Mouse (Mus musculus) intestine, embryonic 16.5 days (tissue): Measurements from ENCODE around the gene Tpgs1. TPM values are rescaled to one million over a fixed set of nuclear protein-coding genes. Genes with fewer than 3 reads are reported as not detected.

Experiments
- ATAC-seq: fragments of 200-750 bp; cut with Nextera tagmentation; 2 replicates; pipeline ENCODE4 v1.8.0; 2017; ENCODE audit warnings: moderate TSS enrichment, moderate library complexity
- H3K27ac ChIP-seq: fragments of 300-500 bp; sonication (generic); 2 replicates; pipeline ENCODE4 v1.5.1; 2014; ENCODE audit warnings: mild to moderate bottlenecking, low read length
- H3K27me3 ChIP-seq: fragments of 300-500 bp; sonication (generic); replicated peaks from 2 replicates; pipeline ENCODE4 v1.6.1; 2014; ENCODE audit warnings: low read length, control low read depth, mixed read lengths; ENCODE audit not compliant: control insufficient read depth, insufficient read depth
- H3K36me3 ChIP-seq: fragments of 300-500 bp; sonication (generic); 2 replicates; pipeline ENCODE4 v1.6.1; 2014; ENCODE audit warnings: low read length, control low read depth; ENCODE audit not compliant: control insufficient read depth, insufficient read depth
- H3K4me1 ChIP-seq: fragments of 300-500 bp; sonication (generic); 2 replicates; pipeline ENCODE4 v1.6.1; 2014; ENCODE audit warnings: low read length, control low read depth, mixed read lengths; ENCODE audit not compliant: control insufficient read depth, insufficient read depth
- H3K4me2 ChIP-seq: fragments of 300-500 bp; sonication (generic); 2 replicates; pipeline ENCODE4 v1.6.1; 2014; ENCODE audit warnings: low read depth, low read length, control low read depth
- H3K4me3 ChIP-seq: fragments of 300-500 bp; sonication (generic); 2 replicates; pipeline ENCODE4 v1.5.1; 2014; ENCODE audit warnings: mild to moderate bottlenecking, low read length
- H3K9ac ChIP-seq: fragments of 300-500 bp; sonication (generic); 2 replicates; pipeline ENCODE4 v1.6.1; 2014; ENCODE audit warnings: low read depth, low read length
- H3K9me3 ChIP-seq: fragments of 300-500 bp; sonication (generic); 2 replicates; pipeline ENCODE4 v1.6.1; 2016; ENCODE audit warnings: low read length, control low read depth; ENCODE audit not compliant: control insufficient read depth
- WGBS: fragments of 180-500 bp; shearing (Covaris S2); extraction: QIAGEN DNeasy Blood & Tissue Kit; methylation state at CpG from one replicate; pipeline ENCODE4 v1.1.7; 2014; 5-methylcytosine and 5-hydroxymethylcytosine counted together
- polyA plus RNA-seq: library from polyadenylated mRNA; unstranded; fragments of >200 nt; fragmentation: Nextera tagmentation; extraction: Ambion mirVana; gene quantifications from 2 replicates; pipeline ENCODE4 v1.2.1, GENCODE M21; 2015

The Tpgs1 gene
- polyA plus RNA-seq, 1 experiment from 2014 or later, result 64.4 TPM

GRCm38 (mm10) chr10:79661861-79662260, 7.3 kb upstream of the Tpgs1 start:
- Histone ChIP-seq H3K4me2 (no peak overlapping the region), H3K4me3 (no peak overlapping the region), H3K4me1 (no peaks in the 10 kb centered on the region), H3K27ac (no peak overlapping the region), H3K9ac (no peak overlapping the region; the same call in 1 of the 2 replicates), H3K9me3 (no peaks in the 10 kb centered on the region), H3K36me3 (no peaks in the 10 kb centered on the region), H3K27me3 (no peaks in the 10 kb centered on the region)
- ATAC-seq, result 0 out of 2 replicates have a peak, but pooled peaks have one; percentile 11
- WGBS, result 52% methylated on average over 3 of the region's 3 CpGs

- 0 out of 2 replicates have a peak within 1 kb of the TSS, but pooled peaks have one; percentile 2 for H3K4me3 ChIP-seq
- no peaks in the 10 kb centered on the region for H3K9me3 ChIP-seq
- no peak within 1 kb of the TSS for H3K27ac ChIP-seq
- H3K36me3 ChIP-seq, result no peaks in the 10 kb centered on the region
- 8% methylated on average over 13 of the region's 13 CpGs for WGBS
- no peak within 1 kb of the TSS for H3K9ac ChIP-seq
- 0 out of 2 replicates have a peak, but pooled peaks have one; percentile 7 for ATAC-seq
- H3K4me2 ChIP-seq, result no peak within 1 kb of the TSS
- no peaks in the 10 kb centered on the region for H3K4me1 ChIP-seq
- no peaks in the 10 kb centered on the region for H3K27me3 ChIP-seq
These were observed 5.0 kb upstream of the Tpgs1 start, which contains the start of gene Madcam1 for GRCm38 (mm10) chr10:79664131-79664665. Gene Madcam1 (plus strand): TSS chr10:79664559.

GRCm38 (mm10) chr10:79665051-79665450, 4.1 kb upstream of the Tpgs1 start:
- no peaks in the 10 kb centered on the region for H3K9me3 ChIP-seq
- H3K36me3 ChIP-seq, result no peaks in the 10 kb centered on the region
- H3K9ac ChIP-seq, result no peak overlapping the region
- no peak overlapping the region for H3K4me2 ChIP-seq
- no peak overlapping the region for H3K27ac ChIP-seq
- no peaks in the 10 kb centered on the region for H3K27me3 ChIP-seq
- 82% methylated on average over 8 of the region's 8 CpGs for WGBS
- ATAC-seq, result no peak
- H3K4me1 ChIP-seq, result peaks cover under 1% of the 10 kb centered on the region; the same call in 1 of the 2 replicates
- H3K4me3 ChIP-seq, result 0 out of 2 replicates have a peak overlapping the region, but pooled peaks have one; percentile 2

GRCm38 (mm10) chr10:79666493-79666892, 2.7 kb upstream of the Tpgs1 start:
- Histone ChIP-seq H3K36me3 (no peaks in the 10 kb centered on the region), H3K27ac (no peak overlapping the region), H3K27me3 (no peaks in the 10 kb centered on the region), H3K4me2 (no peak overlapping the region), H3K9ac (0 out of 2 replicates have a peak overlapping the region, but pooled peaks have one; percentile 21), H3K9me3 (no peaks in the 10 kb centered on the region), H3K4me3 (no peak overlapping the region), H3K4me1 (peaks cover 12% of the 10 kb centered on the region)
- ATAC-seq, result no peak
- 69% methylated on average over 9 of the region's 9 CpGs for WGBS

- ATAC-seq, result no peak
- Histone ChIP-seq H3K27me3 (no peaks in the 10 kb centered on the region), H3K4me2 (no peak overlapping the region), H3K9ac (no peak overlapping the region), H3K9me3 (no peaks in the 10 kb centered on the region), H3K27ac (no peak overlapping the region), H3K4me1 (peaks cover 12% of the 10 kb centered on the region), H3K36me3 (no peaks in the 10 kb centered on the region), H3K4me3 (no peak overlapping the region)
- WGBS, result 82% methylated on average over 5 of the region's 5 CpGs
These were observed 1.1 kb upstream of the Tpgs1 start for GRCm38 (mm10) chr10:79668076-79668475.

GRCm38 (mm10) chr10:79669576-79670057, 448 bp downstream of the Tpgs1 start:
- no peaks in the 10 kb centered on the region for H3K36me3 ChIP-seq
- peak overlapping the region; percentile 93 for H3K4me3 ChIP-seq
- H3K4me2 ChIP-seq, result peak overlapping the region; percentile 91
- 0% methylated on average over 47 of the region's 47 CpGs for WGBS
- H3K4me1 ChIP-seq, result peaks cover 12% of the 10 kb centered on the region
- no peaks in the 10 kb centered on the region for H3K9me3 ChIP-seq
- peak; percentile 68 for ATAC-seq
- no peaks in the 10 kb centered on the region for H3K27me3 ChIP-seq
- peak overlapping the region; percentile 90 for H3K9ac ChIP-seq
- H3K27ac ChIP-seq, result peak overlapping the region; percentile 92

GRCm38 (mm10) chr10:79670071-79670888, 1.1 kb downstream of the Tpgs1 start:
- WGBS, result 31% methylated on average over 15 of the region's 15 CpGs
- no peaks in the 10 kb centered on the region for H3K27me3 ChIP-seq
- peak overlapping the region; percentile 91 for H3K4me2 ChIP-seq
- peak; percentile 35 for ATAC-seq
- no peaks in the 10 kb centered on the region for H3K9me3 ChIP-seq
- no peaks in the 10 kb centered on the region for H3K36me3 ChIP-seq
- peak overlapping the region; percentile 93 for H3K4me3 ChIP-seq
- H3K4me1 ChIP-seq, result peaks cover 12% of the 10 kb centered on the region
- H3K27ac ChIP-seq, result peak overlapping the region; percentile 92
- H3K9ac ChIP-seq, result peak overlapping the region; percentile 90

- H3K9me3 ChIP-seq, result no peaks in the 10 kb centered on the region
- H3K27me3 ChIP-seq, result no peaks in the 10 kb centered on the region
- peak overlapping the region; percentile 91; the same call in 1 of the 2 replicates for H3K4me2 ChIP-seq
- no peak overlapping the region for H3K27ac ChIP-seq
- WGBS, result 45% methylated on average over 6 of the region's 6 CpGs
- ATAC-seq, result no peak
- no peaks in the 10 kb centered on the region for H3K36me3 ChIP-seq
- no peak overlapping the region; the same call in 1 of the 2 replicates for H3K9ac ChIP-seq
- H3K4me1 ChIP-seq, result peaks cover 12% of the 10 kb centered on the region
- no peak overlapping the region for H3K4me3 ChIP-seq
These were observed 2.4 kb downstream of the Tpgs1 start for GRCm38 (mm10) chr10:79671396-79672087.

GRCm38 (mm10) chr10:79672088-79672455, 2.9 kb downstream of the Tpgs1 start:
- H3K27me3 ChIP-seq, result no peaks in the 10 kb centered on the region
- no peak overlapping the region for H3K4me3 ChIP-seq
- no peak overlapping the region for H3K9ac ChIP-seq
- whole genome bisulfite sequencing, result 52% methylated on average over 3 of the region's 3 CpGs
- no peak overlapping the region for H3K4me2 ChIP-seq
- H3K4me1 ChIP-seq, result peaks cover 12% of the 10 kb centered on the region
- ATAC-seq, result no peak
- H3K9me3 ChIP-seq, result no peaks in the 10 kb centered on the region
- no peak overlapping the region for H3K27ac ChIP-seq
- no peaks in the 10 kb centered on the region for H3K36me3 ChIP-seq
